Mouse (Mus musculus): Measurements from ENCODE around the gene Ulk4.

DNA sequence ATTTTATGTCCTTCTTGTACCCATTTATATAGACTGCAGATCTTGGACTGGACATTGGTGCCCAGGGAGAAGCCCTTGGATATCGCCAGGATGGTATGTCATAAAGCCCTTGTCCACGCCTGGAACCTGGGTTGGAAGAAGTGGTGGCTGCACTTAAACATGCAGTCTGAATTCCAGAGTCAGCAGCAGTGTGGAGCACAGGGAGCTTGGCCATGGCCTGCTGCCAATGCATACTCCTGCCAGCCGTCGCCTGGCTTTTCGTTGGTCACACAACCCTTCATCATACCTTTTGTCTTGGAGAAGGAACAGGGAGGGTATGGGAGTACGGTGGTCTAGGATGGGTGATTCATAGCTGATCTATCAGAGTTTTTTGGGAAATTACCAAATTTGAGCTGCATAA is 318.4 kb downstream of the Ulk4 start:
- TF ChIP-seq EP300 (IDR thresholded peaks at IDR 0.05) (no peak), CTCF (IDR thresholded peaks at IDR 0.05) (no peak)

All from lung, postnatal 0 days (tissue).